Mouse (Mus musculus): ENCODE measurements around the gene Gm11757. TPM values are rescaled to one million over a fixed set of nuclear protein-coding genes. Genes with fewer than 3 reads are reported as not detected.
"Not testable (repeated sequence)": the region's sequence is repeated elsewhere in the genome, so short reads cannot be mapped to it uniquely, and the experiment has no call there.

Gm11757 gene
- not detected in 2 replicates for total RNA-seq (2021)
- long read RNA-seq = 0 reads

DNA sequence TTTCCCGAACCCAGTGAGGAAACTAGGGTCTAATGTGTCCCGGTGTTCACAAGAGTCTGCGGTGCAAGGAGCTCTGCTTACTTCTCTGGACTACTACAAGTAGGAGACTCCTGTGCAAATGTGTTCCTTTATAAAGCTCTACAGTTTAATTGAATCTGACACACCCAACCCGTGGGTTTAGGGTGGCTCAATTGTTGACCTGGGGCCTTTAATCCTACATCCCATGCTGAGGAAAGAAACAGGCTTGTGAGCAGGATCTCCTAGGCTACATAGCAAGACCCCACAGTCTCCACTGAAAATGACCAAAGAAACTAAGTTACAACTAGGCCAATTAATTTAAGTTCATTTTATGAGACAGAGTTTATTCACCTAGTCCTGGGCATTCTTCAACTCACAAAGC lies at the start of gene Gm11757:
Gene Gm11757, minus strand, starts transcription at position 101 of the 400 bp plus-strand sequence.
- DNase-seq = not testable (repeated sequence)

DNA sequence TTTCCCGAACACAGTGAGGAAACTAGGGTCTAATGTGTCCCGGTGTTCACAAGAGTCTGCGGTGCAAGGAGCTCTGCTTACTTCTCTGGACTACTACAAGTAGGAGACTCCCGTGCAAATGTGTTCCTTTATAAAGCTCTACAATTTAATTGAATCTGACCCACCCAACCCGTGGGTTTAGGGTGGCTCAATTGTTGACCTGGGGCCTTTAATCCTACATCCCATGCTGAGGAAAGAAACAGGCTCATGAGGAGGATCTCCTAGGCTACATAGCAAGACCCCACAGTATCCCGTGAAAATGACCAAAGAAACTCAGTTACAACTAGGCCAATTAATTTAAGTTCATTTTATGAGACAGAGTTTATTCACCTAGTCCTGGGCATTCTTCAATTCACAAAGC lies 29.7 kb upstream of the Gm11757 start, which contains the start of gene Gm11756:
Gene Gm11756, minus strand, starts transcription at position 101 of the 400 bp plus-strand sequence.
- not testable (repeated sequence) for DNase-seq

DNA sequence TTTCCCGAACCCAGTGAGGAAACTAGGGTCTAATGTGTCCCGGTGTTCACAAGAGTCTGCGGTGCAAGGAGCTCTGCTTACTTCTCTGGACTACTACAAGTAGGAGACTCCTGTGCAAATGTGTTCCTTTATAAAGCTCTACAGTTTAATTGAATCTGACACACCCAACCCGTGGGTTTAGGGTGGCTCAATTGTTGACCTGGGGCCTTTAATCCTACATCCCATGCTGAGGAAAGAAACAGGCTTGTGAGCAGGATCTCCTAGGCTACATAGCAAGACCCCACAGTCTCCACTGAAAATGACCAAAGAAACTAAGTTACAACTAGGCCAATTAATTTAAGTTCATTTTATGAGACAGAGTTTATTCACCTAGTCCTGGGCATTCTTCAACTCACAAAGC lies 14.9 kb upstream of the Gm11757 start, which contains the start of gene Gm13871:
Gene Gm13871, minus strand, starts transcription at position 101 of the 400 bp plus-strand sequence.
- not testable (repeated sequence) for DNase-seq

- not testable (repeated sequence) for DNase-seq
These were observed 14.7 kb downstream of the Gm11757 start, which contains the start of gene Gm11758 for GRCm38 (mm10) chr4:73876166-73876565. Gene Gm11758, minus strand, starts transcription at chr4:73876266.

Other genes with a start within 250 kb of the Gm11757 start
- not detected in 2 replicates for gene Gm11239, start 222.8 kb downstream of the Gm11757 start, total RNA-seq (2021)
- not detected in 2 replicates for gene Gm428, start 207.6 kb downstream of the Gm11757 start, total RNA-seq (2021)
- not detected in 2 replicates for gene Rasef, start 100.1 kb downstream of the Gm11757 start, total RNA-seq (2021)
- not detected in 2 replicates for gene Gm11758, start 14.8 kb downstream of the Gm11757 start, total RNA-seq (2021)
- gene Gm13871, start 14.8 kb upstream of the Gm11757 start, total RNA-seq (2021) = not detected in 2 replicates
- gene Gm11756, start 29.6 kb upstream of the Gm11757 start, total RNA-seq (2021) = not detected in 2 replicates
- gene 2310002L09Rik, start 59.7 kb upstream of the Gm11757 start, total RNA-seq (2021) = not detected in 2 replicates
- gene Frmd3, start 122.3 kb upstream of the Gm11757 start, total RNA-seq (2021) = 0.36 TPM in 1 of 2 replicates, not detected in the other